Mouse (Mus musculus): ENCODE results near the gene Lrrn3.

The Lrrn3 gene

DNA sequence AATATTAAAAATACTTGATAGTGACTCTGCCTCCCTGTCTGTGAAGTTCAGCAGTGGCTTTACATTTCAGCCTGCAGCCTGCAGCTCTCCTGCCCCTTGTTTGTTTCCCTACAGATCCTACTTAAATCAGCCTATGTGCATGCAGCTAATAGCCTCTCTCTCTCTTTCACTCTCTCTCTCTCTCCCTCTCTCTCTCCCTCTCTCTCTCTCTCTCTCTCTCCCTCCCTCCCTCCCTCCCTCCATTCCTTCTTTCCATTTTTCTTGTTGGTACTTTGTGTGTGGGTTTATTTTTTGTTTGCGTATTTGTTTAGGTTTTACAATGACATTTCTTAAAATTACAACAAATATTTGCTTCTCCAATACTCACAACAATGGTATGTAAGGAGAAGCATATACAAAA is at the start of gene Lrrn3:
Lrrn3 (minus strand) TSS at position 101 of the 400 bp plus-strand sequence.
- DNase-seq (ENCODE audit: low spot score): no peak

DNA sequence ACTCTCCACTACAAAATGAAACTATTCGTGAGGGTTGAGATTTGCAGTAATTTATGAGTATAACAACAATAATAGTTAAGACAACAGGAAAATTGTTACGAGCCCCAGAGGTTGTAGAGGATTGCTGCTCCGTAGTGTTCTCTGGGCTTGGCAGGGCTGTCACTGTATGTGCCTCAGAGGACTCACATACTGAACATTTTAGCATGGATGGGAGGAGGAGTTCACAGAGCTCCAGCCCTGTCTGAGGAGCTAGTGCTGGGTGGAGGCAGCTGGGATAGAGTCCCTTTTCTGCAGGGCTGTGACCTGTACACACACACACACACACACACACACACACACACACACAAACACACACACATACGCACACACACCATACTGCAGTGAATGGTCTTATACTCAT is 42.2 kb upstream of the Lrrn3 start:
- DNase-seq (ENCODE audit: low spot score): no peak

DNA sequence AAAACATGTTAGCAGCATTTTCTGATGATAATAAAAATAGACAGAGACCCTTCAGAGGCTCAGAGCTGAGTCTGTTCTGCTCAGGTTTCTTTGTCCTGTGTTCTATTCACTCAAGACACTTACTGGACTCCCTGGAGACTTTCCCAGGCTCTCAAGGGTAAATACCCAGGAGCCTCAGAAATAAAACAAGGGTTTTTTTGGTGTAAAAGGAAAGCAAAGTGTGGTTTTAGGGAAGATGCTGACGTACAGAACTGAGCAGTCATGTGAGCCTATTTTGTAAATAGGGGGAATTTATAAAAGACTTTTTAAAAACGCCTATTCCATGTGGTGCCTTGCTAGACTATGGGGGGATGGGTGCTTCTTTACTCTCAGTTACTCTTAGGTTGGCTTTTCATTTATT is 40.5 kb upstream of the Lrrn3 start:
- no peak for DNase-seq (ENCODE audit: low spot score)

DNA sequence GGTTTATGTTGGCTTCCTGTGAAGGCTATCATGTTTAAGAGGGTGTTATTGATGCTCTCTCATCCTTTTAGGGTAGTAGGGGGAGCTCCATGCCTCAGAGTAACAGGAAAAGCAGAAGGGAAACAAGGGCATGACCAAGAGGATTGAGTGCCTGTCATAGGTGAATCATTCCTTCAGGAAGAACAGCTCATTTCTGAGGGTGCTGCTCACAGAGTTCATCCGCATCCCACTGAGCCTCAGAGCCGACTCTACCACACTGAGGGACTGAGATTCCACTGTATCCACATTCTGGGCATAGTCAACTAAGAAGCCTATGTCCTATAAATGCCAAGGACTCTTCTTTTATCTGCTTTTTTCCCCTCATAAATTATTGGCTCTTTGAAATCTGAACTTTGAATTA is 35.4 kb upstream of the Lrrn3 start:
- no peak for DNase-seq (ENCODE audit: low spot score)

DNA sequence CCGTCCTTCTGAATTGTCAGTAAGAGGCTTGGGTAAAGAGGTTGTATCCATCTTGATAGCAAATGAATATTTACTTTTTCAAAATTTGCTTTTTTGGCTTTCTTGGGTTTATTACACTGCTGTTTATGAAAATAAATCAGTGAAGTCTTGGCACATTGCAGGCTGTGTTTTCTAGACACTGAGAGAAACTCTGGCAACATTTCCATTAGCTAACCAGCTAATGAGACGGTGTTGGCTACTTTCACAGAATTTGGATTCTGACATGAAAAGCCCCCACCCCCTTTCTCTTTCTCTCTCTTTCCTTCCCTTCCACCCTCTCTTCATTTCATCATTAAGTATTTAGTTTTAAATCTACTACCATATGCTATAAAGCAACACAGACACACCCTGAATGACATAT is 34.1 kb upstream of the Lrrn3 start:
- DNase-seq (ENCODE audit: low spot score): no peak

DNA sequence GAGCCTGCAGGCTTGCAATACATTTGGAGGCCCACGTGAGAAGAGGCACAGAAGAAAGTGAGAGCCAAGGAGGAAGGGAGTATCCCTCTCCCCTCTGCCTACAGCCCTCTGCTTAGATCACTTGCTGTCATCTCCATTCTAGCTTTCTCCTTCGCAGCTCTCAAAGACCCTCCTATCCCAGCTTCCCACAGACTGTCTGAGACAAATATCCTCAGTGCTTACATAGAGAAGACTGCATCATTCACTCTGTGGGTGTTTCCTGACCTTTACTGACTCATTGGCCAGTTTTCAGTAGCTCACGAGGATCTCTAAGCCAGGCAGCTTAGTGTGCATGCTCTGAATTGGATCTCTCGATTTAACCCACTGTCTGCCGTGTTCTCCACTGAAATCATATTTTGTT is 32.7 kb upstream of the Lrrn3 start:
- no peak for DNase-seq (ENCODE audit: low spot score)

DNA sequence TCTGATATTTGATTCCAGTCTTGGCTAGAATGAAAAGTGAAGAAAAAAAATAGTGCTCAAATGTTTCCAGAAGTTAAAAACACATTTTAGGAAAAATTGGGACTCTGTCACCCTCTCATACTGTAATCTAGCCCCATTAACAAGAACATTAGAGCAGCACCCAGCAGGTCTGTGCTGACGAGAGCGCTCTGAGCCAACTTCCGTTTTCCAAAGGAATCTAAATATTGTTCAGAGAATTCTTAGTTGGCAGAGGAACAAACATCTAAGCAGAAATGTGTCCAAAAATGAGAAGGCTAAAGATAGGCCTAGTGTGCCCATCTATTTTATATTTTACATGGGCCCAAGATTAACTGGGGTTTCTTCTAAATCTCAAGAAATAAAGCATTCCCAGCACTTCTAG is 24.4 kb upstream of the Lrrn3 start:
- DNase-seq (ENCODE audit: low spot score): no peak

DNA sequence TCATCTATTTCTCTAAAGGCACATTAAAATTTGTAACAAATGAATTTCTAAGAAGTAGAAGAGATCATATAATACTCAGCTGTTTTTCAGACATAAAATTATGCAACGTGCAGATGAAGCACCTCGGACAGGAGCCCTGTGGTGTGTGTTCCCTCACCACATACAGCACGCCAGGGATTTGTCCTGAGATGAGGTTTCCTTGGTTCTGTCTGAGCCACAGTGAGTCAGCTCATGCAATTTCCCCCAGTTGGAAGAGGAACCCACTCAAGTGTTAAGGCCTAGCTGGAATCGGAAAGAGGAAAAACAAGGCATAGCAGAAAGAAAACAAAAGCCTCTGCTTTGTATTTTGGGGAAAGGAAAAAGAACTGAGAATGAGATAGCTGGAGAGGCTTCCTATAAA is 22.4 kb upstream of the Lrrn3 start:
- DNase-seq (ENCODE audit: low spot score): no peak

DNA sequence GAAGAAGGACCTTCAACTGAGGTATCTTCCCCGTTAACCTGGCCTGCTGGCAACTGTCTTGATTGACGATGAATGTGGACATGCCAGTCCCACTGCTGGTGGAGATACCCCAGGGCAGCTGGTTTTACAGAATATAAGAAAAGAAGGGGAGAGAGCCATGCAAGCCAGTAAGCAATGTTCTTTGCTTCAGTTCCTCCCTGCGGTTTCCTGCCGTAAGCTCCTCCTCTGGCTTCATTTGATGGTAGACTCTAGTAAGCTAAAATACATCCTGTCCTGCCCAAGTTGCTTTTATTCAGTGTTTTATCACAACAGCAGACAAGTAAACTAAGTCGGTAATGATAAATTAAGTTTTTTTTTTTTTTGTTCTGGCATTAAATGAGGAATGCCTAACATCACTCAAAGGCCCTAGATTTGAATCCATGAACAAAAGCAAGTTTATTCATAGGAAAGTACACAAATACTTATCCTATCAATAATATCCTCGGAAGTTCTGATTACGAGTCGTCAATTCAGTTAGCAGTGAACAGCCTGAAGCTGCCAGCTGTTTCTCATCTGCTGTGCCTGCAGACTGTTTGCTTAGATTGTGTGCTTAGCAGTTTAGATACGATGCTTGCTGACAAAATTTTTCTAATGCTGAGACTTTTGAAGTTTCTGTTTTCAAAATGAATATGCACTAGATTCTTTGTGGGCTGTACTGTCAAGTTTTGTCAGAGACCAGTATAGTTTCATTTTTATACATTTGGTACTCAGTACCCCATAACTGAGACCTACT is 14.0 kb upstream of the Lrrn3 start:
- DNase-seq (ENCODE audit: low spot score): no peak

DNA sequence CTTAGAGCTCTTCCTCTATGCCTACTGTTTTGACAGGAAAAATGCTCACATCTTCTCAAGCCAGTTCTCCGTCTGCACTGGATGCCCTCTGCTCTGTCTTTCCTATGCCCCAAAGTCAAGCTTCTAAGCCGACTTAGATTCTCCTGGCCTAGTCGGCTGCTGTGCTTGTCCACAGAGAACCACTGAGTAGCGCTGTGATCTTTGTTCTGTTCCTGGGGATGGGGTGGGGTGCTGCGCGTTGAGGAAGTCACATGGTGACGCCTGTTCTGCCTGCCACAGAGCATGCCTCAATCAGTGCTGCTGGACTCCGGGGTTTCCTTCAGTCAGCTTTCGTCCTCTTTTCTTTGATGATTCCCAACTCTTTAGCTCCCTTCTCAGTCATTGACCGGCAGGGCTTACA is 8.4 kb upstream of the Lrrn3 start:
- DNase-seq (ENCODE audit: low spot score): no peak

DNA sequence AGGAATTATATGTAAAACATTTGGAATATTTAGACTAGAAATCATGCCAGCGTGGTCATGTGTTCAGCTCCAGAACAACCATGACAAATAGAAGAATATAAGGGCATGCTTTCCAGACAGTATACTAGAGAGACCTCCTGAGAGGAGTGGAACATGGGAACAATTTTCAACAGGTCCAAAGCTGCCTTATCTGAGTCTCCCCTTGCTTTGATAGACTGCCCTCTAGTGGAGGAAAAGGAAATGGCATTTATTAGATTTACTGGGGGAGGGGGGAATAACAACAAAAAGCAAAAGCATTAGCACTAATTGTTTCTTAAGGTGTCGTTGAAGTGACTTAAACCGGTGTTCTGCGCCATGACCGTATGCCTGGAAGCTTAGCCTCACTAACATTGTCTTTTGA is 774 bp upstream of the Lrrn3 start:
- DNase-seq (ENCODE audit: low spot score): peak; percentile 39

DNA sequence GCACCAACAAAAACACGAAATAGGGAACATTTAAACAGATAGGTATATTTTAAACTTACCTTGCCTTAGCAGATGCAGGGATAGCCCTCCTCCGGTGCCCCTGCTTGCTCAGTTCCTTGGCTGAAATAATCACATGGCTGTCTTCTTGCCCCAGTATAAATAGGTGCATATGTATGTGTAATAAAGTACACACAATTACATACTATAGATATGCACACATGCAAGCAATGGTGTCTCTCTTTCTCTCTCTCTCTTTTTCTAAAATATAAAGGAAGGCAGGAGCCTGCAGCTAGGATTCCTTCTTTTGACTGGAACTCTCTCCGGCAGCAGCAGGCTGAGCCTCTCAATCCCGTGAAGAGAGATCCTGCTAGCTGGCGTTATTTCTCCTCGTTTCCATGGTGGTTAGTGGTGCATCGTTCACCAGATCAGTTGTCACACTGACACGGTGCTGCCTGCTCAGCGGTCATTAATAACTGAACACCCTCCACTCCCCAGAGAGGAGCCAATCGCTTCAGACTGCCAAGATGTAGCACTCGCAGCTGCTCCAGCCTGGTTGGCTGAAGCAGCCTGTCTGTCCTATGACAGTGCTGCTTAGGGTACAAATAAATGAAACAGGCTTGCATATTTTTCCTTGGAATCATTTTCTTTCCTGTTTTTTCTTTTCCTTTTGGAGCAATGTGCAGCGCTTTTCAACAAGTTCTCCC is 567 bp downstream of the Lrrn3 start:
- peak; percentile 67 for DNase-seq (ENCODE audit: low spot score)

DNA sequence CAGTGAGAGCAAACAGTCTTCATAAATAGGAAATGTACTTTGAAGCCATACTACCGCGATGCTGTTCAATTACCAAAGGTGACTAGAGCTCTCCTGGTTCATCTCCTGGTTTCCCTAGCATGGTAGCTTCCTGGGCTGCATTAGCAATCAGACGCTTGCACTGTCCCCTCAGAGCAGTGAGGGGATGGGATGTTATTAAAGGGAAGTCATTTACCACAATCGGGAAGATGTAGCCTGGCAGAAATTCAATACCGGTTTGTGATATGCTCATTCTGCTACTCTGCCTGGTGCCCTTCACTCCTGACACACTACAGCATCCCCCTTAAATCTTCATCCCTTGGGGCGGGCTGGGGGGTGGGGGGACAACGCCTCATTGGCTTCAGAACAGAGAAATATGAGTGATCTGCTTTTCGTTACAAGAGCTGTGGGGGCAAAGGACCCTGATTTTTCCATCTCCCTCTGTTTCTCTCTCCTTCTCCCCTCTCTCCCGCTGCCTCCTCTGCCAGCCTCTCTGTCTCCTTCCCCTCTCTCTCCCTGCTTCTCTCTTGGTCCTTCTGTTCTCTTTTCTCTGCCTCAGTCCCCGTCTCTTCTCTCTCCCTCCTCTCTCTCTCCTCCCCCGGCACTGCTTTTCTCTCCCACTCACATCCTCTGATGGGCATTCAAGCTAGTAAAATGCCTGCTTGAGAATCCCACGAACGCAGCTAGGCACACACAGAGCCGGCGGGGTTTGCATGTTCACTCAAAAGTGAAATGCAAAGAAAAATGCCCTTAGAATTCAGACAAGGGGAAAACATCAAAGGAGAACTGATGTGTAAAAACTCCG is 1.3 kb downstream of the Lrrn3 start:
- no peak for DNase-seq (ENCODE audit: low spot score)

DNA sequence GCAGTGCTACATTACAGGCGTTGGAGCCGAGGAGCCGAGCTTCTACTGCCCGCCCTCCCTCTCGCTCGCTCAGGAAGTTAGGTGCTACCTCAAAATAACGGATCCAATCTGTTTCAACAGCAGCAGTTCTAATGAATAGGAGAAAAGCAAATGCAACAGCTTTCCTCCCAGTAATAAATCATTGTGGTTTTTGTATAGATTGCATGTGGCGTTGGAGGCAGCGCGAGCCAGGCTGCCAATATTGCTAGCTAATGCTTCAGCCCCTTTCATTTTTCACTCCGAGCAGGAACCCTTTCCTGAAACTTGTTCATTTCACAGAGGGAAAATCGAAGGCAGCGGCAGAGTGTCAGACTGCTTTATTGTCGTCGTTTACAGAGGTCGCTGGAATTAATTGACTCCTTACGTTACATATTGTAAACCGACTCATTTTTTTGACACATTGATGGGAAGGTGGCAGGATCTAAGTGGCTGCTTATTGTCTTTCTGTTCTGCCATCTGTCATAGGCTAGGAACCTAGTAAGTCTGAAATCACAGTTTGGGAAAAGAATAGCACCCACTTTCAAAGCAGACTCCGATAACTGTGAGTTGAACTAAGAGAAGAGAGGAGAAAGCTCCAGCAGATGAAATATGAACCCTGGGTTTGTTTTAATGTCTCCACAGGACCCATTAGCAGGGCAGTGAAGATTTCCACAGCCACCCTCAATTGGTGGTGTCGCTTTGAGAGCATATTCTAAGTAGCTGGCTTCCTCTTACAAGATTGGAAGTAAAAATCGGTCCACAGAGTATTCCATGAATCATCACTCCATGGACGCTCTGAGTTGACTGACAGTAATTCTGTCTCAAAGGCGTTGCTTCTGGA is 2.4 kb downstream of the Lrrn3 start:
- no peak for DNase-seq (ENCODE audit: low spot score)

DNA sequence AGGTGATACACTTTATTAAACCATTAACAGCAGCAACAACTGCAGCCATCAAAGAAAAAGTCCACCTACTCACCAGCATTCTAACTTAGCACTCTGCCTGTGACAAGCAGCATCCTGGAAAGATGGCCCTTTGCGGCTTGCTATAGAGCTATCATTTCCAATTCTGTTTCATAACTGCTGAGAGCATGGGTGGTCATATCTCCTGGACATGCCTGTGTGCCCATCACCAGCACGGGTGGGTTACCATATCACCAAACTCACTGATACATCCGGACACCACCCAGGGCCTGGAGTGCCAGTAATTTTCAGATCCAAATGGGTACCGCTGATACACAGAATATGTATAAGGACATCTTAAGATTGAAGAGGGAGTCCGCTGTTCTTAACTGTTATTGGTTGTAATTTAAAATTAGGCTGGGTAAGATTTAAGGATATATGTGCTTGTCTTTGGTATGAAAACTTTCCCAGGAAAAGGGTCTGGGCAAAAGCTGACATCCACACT is 3.1 kb downstream of the Lrrn3 start:
- no peak for DNase-seq (ENCODE audit: low spot score)

DNA sequence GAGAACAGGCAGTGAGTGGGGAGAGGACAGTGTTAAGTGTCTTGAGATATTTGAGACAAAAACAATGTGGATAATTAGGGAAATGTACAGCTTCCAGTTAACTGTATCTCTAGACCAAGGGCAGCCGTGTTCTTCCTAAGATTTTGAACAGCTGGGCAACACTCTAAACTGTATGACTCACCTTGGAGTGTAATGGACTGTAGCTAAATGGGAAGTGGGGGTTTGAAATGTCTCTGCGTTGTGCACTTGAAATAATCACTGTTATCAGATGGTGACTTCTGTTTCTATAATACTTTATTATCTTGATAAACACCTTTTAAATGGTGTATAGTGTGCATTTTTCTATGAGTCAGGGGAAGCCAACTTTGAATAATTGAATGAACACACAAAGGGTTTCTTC is 4.7 kb downstream of the Lrrn3 start:
- DNase-seq (ENCODE audit: low spot score): no peak

DNA sequence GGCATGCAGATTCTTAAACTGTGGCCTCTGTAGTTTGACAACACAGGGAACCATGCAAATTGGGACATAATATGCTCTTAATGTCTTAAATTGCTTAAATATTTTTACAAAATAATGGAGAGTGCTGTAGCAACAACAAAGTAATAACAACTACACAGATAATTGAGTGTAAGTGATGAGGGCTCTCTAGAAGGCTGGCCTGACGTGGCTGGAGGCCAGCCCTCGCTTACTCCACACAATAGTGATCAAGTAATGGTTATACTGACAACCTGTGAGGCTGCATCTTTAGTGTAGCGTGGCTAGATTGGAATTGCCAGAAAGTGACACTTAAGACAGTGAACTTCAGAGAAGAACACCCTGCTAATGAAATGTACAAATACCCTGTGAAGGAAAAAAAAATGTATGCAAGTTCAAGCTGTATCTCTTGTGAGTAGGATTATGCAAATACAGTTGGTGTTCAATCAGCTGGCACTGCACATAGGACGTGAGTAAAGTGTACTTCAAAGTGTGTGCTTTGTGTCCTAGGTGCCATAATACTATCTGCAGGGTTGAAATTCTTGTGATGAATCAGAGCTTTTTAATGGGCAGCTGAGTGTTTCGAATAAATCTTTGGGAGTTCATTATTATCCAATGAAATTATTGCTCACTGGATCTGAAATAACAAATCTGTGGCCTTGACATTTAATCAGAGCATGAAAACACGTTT is 17.0 kb downstream of the Lrrn3 start:
- DNase-seq (ENCODE audit: low spot score): no peak

DNA sequence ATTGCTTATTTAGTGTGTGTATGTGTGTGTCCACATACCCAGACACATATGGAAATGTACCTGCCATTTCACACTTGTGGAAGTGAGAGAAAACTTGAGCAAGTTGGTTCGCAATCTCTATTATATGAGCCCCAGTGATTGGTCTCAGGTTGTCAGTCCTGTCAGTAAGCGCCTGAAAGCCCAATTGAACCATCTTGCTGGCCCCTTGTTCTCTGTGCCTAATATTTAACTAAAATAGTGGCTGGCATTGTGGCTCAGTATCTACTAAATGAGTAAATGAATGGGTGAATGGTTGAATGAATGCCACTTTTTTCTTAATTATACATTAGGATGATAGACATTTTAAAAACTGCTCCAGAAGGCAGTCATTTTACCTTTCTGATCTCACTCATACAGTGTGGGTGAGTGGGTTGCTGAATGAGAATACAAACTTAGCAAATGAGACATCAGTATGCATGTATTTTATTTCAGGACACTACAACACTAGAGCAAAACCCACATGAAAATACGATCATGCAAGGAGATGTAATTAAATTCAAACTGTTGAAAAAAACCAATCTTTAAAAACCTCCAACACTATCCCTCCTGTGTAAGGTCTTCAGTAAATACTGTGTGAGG is 17.7 kb downstream of the Lrrn3 start:
- DNase-seq (ENCODE audit: low spot score): no peak

DNA sequence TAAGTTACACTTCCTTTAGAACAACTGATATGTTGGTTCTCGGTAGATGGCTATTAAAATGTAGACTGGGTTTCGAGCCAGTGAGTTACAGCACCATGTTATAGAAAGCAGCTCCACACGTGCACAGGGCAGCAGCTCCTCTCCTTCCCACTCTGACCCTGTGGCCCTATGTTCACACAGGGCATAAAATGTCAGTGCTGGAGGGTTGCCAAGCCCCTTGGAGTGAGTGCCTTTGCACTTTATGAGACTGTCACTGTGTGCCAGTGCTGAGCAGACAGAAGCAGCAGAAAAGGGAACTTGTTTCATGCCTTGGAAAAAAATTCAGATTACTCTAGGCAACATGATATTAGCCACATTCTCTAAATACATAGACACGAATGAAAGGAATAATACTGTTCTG is 47.8 kb downstream of the Lrrn3 start:
- DNase-seq (ENCODE audit: low spot score): no peak

DNA sequence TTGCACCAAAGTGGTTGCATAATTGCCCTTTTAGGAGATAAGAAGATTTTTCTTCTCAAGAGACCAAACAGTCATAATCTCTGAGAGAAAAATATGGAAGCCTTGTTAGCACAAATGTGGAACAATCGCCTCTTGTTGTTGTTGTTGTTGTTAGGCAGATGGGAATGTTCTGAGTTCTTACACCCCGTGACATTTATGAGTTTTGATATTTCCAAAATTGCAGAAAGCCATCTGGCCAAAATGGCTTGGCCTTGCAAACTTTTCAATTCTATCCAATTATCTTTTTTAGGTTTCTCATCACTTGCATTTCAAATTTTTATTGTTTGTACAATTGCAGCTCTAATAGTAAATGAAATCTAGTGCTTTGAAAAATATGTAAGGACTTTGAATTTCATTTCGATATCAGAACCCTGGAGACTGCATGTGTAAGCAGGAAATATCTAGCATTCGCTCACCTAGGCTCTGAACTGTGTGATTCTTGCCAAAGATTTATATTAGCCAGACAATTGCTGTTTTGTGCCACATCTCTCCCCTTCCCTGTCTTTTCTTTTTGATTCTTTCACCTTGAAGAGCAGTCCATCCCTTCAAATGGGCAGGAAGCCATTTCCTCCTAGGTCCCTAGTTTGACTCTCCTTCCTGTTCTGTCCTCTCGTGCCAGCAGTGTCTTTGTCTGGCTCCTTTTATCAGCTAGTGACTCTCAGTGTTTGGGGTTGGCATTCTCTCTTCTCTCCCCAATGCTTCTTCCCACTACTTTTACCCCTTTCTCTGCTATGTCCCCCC is 49.8 kb downstream of the Lrrn3 start:
- no peak for DNase-seq (ENCODE audit: low spot score)

All from layer of hippocampus, adult 9-10 months (tissue).